ENCODE assay signal across 28 mouse cellular contexts in the genomic region with DNA sequence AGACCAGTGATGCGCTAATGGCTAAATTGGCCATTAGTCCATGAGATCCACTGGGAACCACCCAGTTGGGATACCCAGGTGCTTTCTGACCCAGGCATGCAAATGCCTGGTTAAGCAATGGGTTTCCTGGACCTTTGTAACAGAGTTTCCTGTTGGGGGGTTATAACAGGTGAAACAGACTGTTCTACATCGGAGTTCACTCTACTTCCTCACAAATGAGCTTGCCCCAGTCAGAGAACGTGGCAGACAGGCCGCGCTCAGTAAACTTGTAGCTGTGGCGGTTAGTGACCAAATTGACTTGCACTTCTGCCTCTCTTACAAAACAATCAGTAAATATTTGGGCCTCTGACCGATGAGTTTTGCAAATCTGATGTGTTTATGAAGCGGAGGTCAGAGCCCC. TPM values are rescaled to one million over a fixed set of nuclear protein-coding genes. Genes with fewer than 3 reads are reported as not detected.
DNase-seq lines count a peak whose midpoint lies in the region; ATAC-seq and TF ChIP-seq lines count a peak whose summit lies in the region.
"Had no signal": no experiment of that assay in that cellular context is flagged by ENCODE, and none has a peak within 500 bp of the region (broad histone marks: within the 10 kb centered on the region; RNA-seq: fewer than 3 reads in every experiment).

No protein-coding gene starts in this region.

- 66% methylated on average over 8 of the region's 8 CpGs for WGBS in liver, embryonic 12.5 days (ENCODE audit: insufficient replicate concordance)
- 74% methylated on average over 8 of the region's 8 CpGs for WGBS in liver, embryonic 13.5 days (ENCODE audit: insufficient replicate concordance)
- 59% methylated on average over 8 of the region's 8 CpGs for WGBS in liver, embryonic 15.5 days (ENCODE audit: insufficient replicate concordance)
- WGBS in liver, postnatal 0 days (ENCODE audit: insufficient replicate concordance): 60% methylated on average over 8 of the region's 8 CpGs
- 92% methylated on average over 8 of the region's 8 CpGs for WGBS in hindbrain, embryonic 13.5 days

- no peak for ATAC-seq in liver, embryonic 12.5 days
- peak; percentile 21; the same call in 1 of the 2 replicates for ATAC-seq in liver, embryonic 13.5 days (ENCODE audit: low read depth)
- ATAC-seq in liver, embryonic 15.5 days (ENCODE audit: insufficient read depth): peak; percentile 32; the same call in 1 of the 2 replicates
- ATAC-seq in liver, postnatal 0 days: peak; percentile 72
- no peak for ATAC-seq in hindbrain, embryonic 13.5 days (ENCODE audit: low FRiP score)
- ATAC-seq: forebrain, embryonic 14.5 days had no signal

- no peak for TF ChIP-seq CTCF in liver, postnatal 0 days (IDR thresholded peaks at IDR 0.05; ENCODE audit: low read depth)

- TF ChIP-seq EP300 in liver, postnatal 0 days (IDR thresholded peaks at IDR 0.05; ENCODE audit: low read depth): peak; percentile 83

- H3K4me2 ChIP-seq in liver, embryonic 12.5 days: no peak overlapping the region
- no peak overlapping the region for H3K4me2 ChIP-seq in liver, embryonic 13.5 days
- H3K4me2 ChIP-seq in liver, embryonic 15.5 days: no peak overlapping the region
- H3K4me2 ChIP-seq in liver, postnatal 0 days (ENCODE audit: low read depth, low read length): no peak overlapping the region
- no peak overlapping the region for H3K4me2 ChIP-seq in hindbrain, embryonic 13.5 days
- H3K4me2 ChIP-seq: embryonic facial prominence, embryonic 13.5 days; embryonic facial prominence, embryonic 15.5 days; forebrain, embryonic 12.5 days had no signal

- no peak overlapping the region for H3K9ac ChIP-seq in liver, embryonic 12.5 days
- H3K9ac ChIP-seq in liver, embryonic 13.5 days: no peak overlapping the region
- no peak overlapping the region for H3K9ac ChIP-seq in liver, embryonic 15.5 days
- H3K9ac ChIP-seq in liver, postnatal 0 days (replicated peaks): no peak overlapping the region
- H3K9ac ChIP-seq in hindbrain, embryonic 13.5 days: no peak overlapping the region
- H3K9ac ChIP-seq: embryonic facial prominence, embryonic 13.5 days; embryonic facial prominence, embryonic 15.5 days; forebrain, embryonic 12.5 days had no signal

- DNase-seq in liver: peak; percentile 16
- no peak for DNase-seq in liver, embryonic 13.5 days
- peak; percentile 66 for DNase-seq in liver, postnatal 0 days
- DNase-seq in layer of hippocampus, postnatal 10 days (ENCODE audit: low spot score in 2 of 2): no peak
- DNase-seq: adrenal gland, adult 2 months; adrenal gland, postnatal 10 days; adrenal gland, postnatal 25 days; cerebellum, adult 11 months; cerebellum, adult 18-20 months; cerebellum, adult 8-10 months; cerebellum, adult 9-11 months; cerebellum, postnatal 14 days; cerebellum, postnatal 36 days; embryo, embryonic 11 days had no signal

- no peaks in the 10 kb centered on the region for H3K4me1 ChIP-seq in liver, embryonic 12.5 days
- peaks cover 6% of the 10 kb centered on the region; the same call in 1 of the 2 replicates for H3K4me1 ChIP-seq in liver, embryonic 13.5 days (replicated peaks)
- H3K4me1 ChIP-seq in liver, embryonic 15.5 days (replicated peaks): 0 out of 2 replicates have a peak, but pooled peaks cover 2% of the 10 kb centered on the region
- H3K4me1 ChIP-seq in liver, postnatal 0 days (ENCODE audit: insufficient read depth): 0 out of 2 replicates have a peak, but pooled peaks cover 8% of the 10 kb centered on the region
- peaks cover 4% of the 10 kb centered on the region for H3K4me1 ChIP-seq in hindbrain, embryonic 13.5 days (replicated peaks)
- H3K4me1 ChIP-seq: embryonic facial prominence, embryonic 13.5 days; embryonic facial prominence, embryonic 15.5 days; forebrain, embryonic 10.5 days had no signal

- H3K4me3 ChIP-seq in liver, embryonic 12.5 days: no peak overlapping the region
- no peak overlapping the region for H3K4me3 ChIP-seq in liver, embryonic 13.5 days (replicated peaks)
- H3K4me3 ChIP-seq in liver, embryonic 15.5 days (replicated peaks): no peak overlapping the region
- no peak overlapping the region for H3K4me3 ChIP-seq in liver, postnatal 0 days (ENCODE audit: low read depth, low read length)
- no peak overlapping the region for H3K4me3 ChIP-seq in hindbrain, embryonic 13.5 days
- H3K4me3 ChIP-seq: embryonic facial prominence, embryonic 13.5 days; embryonic facial prominence, embryonic 15.5 days; erythroblast, embryonic 14.5 days; forebrain, embryonic 10.5 days; forebrain, embryonic 12.5 days had no signal

- no peaks in the 10 kb centered on the region for H3K36me3 ChIP-seq in liver, embryonic 12.5 days
- H3K36me3 ChIP-seq in liver, embryonic 13.5 days: no peaks in the 10 kb centered on the region
- H3K36me3 ChIP-seq in liver, embryonic 15.5 days (replicated peaks): no peaks in the 10 kb centered on the region
- H3K36me3 ChIP-seq in liver, postnatal 0 days (replicated peaks; ENCODE audit: insufficient read depth, low read length): no peaks in the 10 kb centered on the region
- no peaks in the 10 kb centered on the region for H3K36me3 ChIP-seq in hindbrain, embryonic 13.5 days
- H3K36me3 ChIP-seq: embryonic facial prominence, embryonic 13.5 days; embryonic facial prominence, embryonic 15.5 days; forebrain, embryonic 10.5 days; forebrain, embryonic 12.5 days had no signal

- no peak overlapping the region for H3K27ac ChIP-seq in liver, embryonic 12.5 days
- peak overlapping the region; percentile 62; the same call in 1 of the 2 replicates for H3K27ac ChIP-seq in liver, embryonic 13.5 days
- H3K27ac ChIP-seq in liver, embryonic 15.5 days (replicated peaks): peak overlapping the region; percentile 53
- peak overlapping the region; percentile 86 for H3K27ac ChIP-seq in liver, postnatal 0 days (ENCODE audit: low read depth)
- H3K27ac ChIP-seq in hindbrain, embryonic 13.5 days: no peak overlapping the region
- H3K27ac ChIP-seq: embryonic facial prominence, embryonic 13.5 days; embryonic facial prominence, embryonic 15.5 days; forebrain, embryonic 10.5 days; forebrain, embryonic 12.5 days had no signal

- H3K9me3 ChIP-seq in liver, embryonic 12.5 days (replicated peaks): no peaks in the 10 kb centered on the region
- no peaks in the 10 kb centered on the region for H3K9me3 ChIP-seq in liver, embryonic 13.5 days (replicated peaks)
- no peaks in the 10 kb centered on the region for H3K9me3 ChIP-seq in liver, embryonic 15.5 days (replicated peaks)
- H3K9me3 ChIP-seq in liver, postnatal 0 days (ENCODE audit: low read length): no peaks in the 10 kb centered on the region
- no peaks in the 10 kb centered on the region for H3K9me3 ChIP-seq in hindbrain, embryonic 13.5 days
- H3K9me3 ChIP-seq: embryonic facial prominence, embryonic 13.5 days; embryonic facial prominence, embryonic 15.5 days; forebrain, embryonic 10.5 days; forebrain, embryonic 12.5 days had no signal

- H3K27me3 ChIP-seq in liver, embryonic 12.5 days (replicated peaks): no peaks in the 10 kb centered on the region
- H3K27me3 ChIP-seq in liver, embryonic 13.5 days: no peaks in the 10 kb centered on the region
- H3K27me3 ChIP-seq in liver, embryonic 15.5 days: no peaks in the 10 kb centered on the region
- H3K27me3 ChIP-seq in liver, postnatal 0 days (ENCODE audit: insufficient read depth, low read length): no peaks in the 10 kb centered on the region
- no peaks in the 10 kb centered on the region for H3K27me3 ChIP-seq in hindbrain, embryonic 13.5 days
- H3K27me3 ChIP-seq: embryonic facial prominence, embryonic 13.5 days; embryonic facial prominence, embryonic 15.5 days had no signal

RNA-seq across cellular contexts. Expression of a gene that starts 4.5 kb away (rescaled TPM):
- polyA plus RNA-seq in liver, embryonic 12.5 days (2016; fragmentation: Nextera tagmentation; extraction: Ambion mirVana): 170 and 179 TPM in 2 replicates
- 255 and 310 TPM in 2 replicates for polyA plus RNA-seq in liver, embryonic 13.5 days (2015; fragmentation: Nextera tagmentation; extraction: Ambion mirVana)
- polyA plus RNA-seq in liver, embryonic 15.5 days (2015; fragmentation: Nextera tagmentation; extraction: Ambion mirVana): 827 and 988 TPM in 2 replicates
- polyA plus RNA-seq in liver, postnatal 0 days (2015; fragmentation: Nextera tagmentation; extraction: Ambion mirVana): 4,762 and 5,621 TPM in 2 replicates
- total RNA-seq in layer of hippocampus, postnatal 10 days (2021): not detected
- 0.71 TPM in 1 of 2 replicates, not detected in the other for polyA plus RNA-seq in hindbrain, embryonic 13.5 days (2015; fragmentation: Nextera tagmentation; extraction: Ambion mirVana)
- total RNA-seq: common myeloid progenitor, adult 5-6 weeks; MEL had no signal
- polyA plus RNA-seq: C2C12; embryonic facial prominence, embryonic 13.5 days; embryonic facial prominence, embryonic 15.5 days; erythroblast, embryonic 14.5 days; forebrain, embryonic 10.5 days; forebrain, embryonic 12.5 days; forebrain, embryonic 14.5 days had no signal

RNA-seq across cellular contexts. Expression of a gene that starts 22.8 kb away (rescaled TPM):
- 190 and 194 TPM in 2 replicates for polyA plus RNA-seq in liver, embryonic 12.5 days (2016; fragmentation: Nextera tagmentation; extraction: Ambion mirVana)
- polyA plus RNA-seq in liver, embryonic 13.5 days (2015; fragmentation: Nextera tagmentation; extraction: Ambion mirVana): 276 and 332 TPM in 2 replicates
- polyA plus RNA-seq in liver, embryonic 15.5 days (2015; fragmentation: Nextera tagmentation; extraction: Ambion mirVana): 921 and 1,132 TPM in 2 replicates
- polyA plus RNA-seq in liver, postnatal 0 days (2015; fragmentation: Nextera tagmentation; extraction: Ambion mirVana): 4,366 and 4,944 TPM in 2 replicates
- total RNA-seq in layer of hippocampus, postnatal 10 days (2021): under 1 TPM in 1 of 2 experiments, not detected in 1; 0.14 TPM
- polyA plus RNA-seq in hindbrain, embryonic 13.5 days (2015; fragmentation: Nextera tagmentation; extraction: Ambion mirVana): 0.16 TPM in 1 of 2 replicates, not detected in the other
- total RNA-seq: common myeloid progenitor, adult 5-6 weeks; ES-E14; MEL had no signal
- polyA plus RNA-seq: C2C12; embryonic facial prominence, embryonic 11.5 days; embryonic facial prominence, embryonic 13.5 days; forebrain, embryonic 10.5 days; forebrain, embryonic 12.5 days; forebrain, embryonic 14.5 days had no signal

RNA-seq across cellular contexts. Expression of a gene that starts 46.6 kb away (rescaled TPM):
- 139 and 143 TPM in 2 replicates for polyA plus RNA-seq in liver, embryonic 12.5 days (2016; fragmentation: Nextera tagmentation; extraction: Ambion mirVana)
- polyA plus RNA-seq in liver, embryonic 13.5 days (2015; fragmentation: Nextera tagmentation; extraction: Ambion mirVana): 191 and 210 TPM in 2 replicates
- polyA plus RNA-seq in liver, embryonic 15.5 days (2015; fragmentation: Nextera tagmentation; extraction: Ambion mirVana): 533 and 675 TPM in 2 replicates
- polyA plus RNA-seq in liver, postnatal 0 days (2015; fragmentation: Nextera tagmentation; extraction: Ambion mirVana): 2,723 and 3,190 TPM in 2 replicates
- total RNA-seq in layer of hippocampus, postnatal 10 days (2021): not detected
- 0.06 TPM in 1 of 2 replicates, not detected in the other for polyA plus RNA-seq in hindbrain, embryonic 13.5 days (2015; fragmentation: Nextera tagmentation; extraction: Ambion mirVana)
- total RNA-seq: adrenal gland, postnatal 25 days; common myeloid progenitor, adult 5-6 weeks; ES-E14; MEL had no signal
- polyA plus RNA-seq: C2C12; embryonic facial prominence, embryonic 13.5 days; forebrain, embryonic 10.5 days; forebrain, embryonic 12.5 days; forebrain, embryonic 14.5 days had no signal

RNA-seq across cellular contexts. Expression of a gene that starts 52.3 kb away (rescaled TPM):
- polyA plus RNA-seq in liver, embryonic 12.5 days (2016; fragmentation: Nextera tagmentation; extraction: Ambion mirVana): 66.2 and 69.4 TPM in 2 replicates
- 60.3 and 63.2 TPM in 2 replicates for polyA plus RNA-seq in liver, embryonic 13.5 days (2015; fragmentation: Nextera tagmentation; extraction: Ambion mirVana)
- polyA plus RNA-seq in liver, embryonic 15.5 days (2015; fragmentation: Nextera tagmentation; extraction: Ambion mirVana): 41.9 and 46.0 TPM in 2 replicates
- 29.6 and 29.9 TPM in 2 replicates for polyA plus RNA-seq in liver, postnatal 0 days (2015; fragmentation: Nextera tagmentation; extraction: Ambion mirVana)
- 10 to 100 TPM; 45.9 to 46.2 TPM for total RNA-seq in layer of hippocampus, postnatal 10 days (2021)
- 107 and 108 TPM in 2 replicates for polyA plus RNA-seq in hindbrain, embryonic 13.5 days (2015; fragmentation: Nextera tagmentation; extraction: Ambion mirVana)

Comparison
In these comparisons a context has a peak if more than half of its experiments do, and no peak if none do; other contexts are left out.
1. DNase-seq: peak in liver (single experiment) and liver, postnatal 0 days (single experiment); none in liver, embryonic 13.5 days (single experiment) and layer of hippocampus, postnatal 10 days (0 of 2).
2. ATAC-seq: peak in liver, embryonic 13.5 days (single experiment), liver, embryonic 15.5 days (single experiment) and liver, postnatal 0 days (single experiment); none in liver, embryonic 12.5 days (single experiment) and hindbrain, embryonic 13.5 days (single experiment).
3. H3K27ac ChIP-seq: peak in liver, embryonic 13.5 days (single experiment), liver, embryonic 15.5 days (single experiment) and liver, postnatal 0 days (single experiment); none in liver, embryonic 12.5 days (single experiment) and hindbrain, embryonic 13.5 days (single experiment).
4. RNA of a gene that starts 4.5 kb away (polyA plus RNA-seq): 4,762 to 5,621 TPM in liver, postnatal 0 days, 827 to 988 TPM in liver, embryonic 15.5 days, 255 to 310 TPM in liver, embryonic 13.5 days and 170 to 179 TPM in liver, embryonic 12.5 days; 0.71 TPM in hindbrain, embryonic 13.5 days; every median in the first group is over 10 times any median in the second.
5. RNA of a gene that starts 22.8 kb away (polyA plus RNA-seq): 4,366 to 4,944 TPM in liver, postnatal 0 days, 921 to 1,132 TPM in liver, embryonic 15.5 days, 276 to 332 TPM in liver, embryonic 13.5 days and 190 to 194 TPM in liver, embryonic 12.5 days; 0.16 TPM in hindbrain, embryonic 13.5 days; every median in the first group is over 100 times any median in the second.
6. RNA of a gene that starts 46.6 kb away (polyA plus RNA-seq): 2,723 to 3,190 TPM in liver, postnatal 0 days, 533 to 675 TPM in liver, embryonic 15.5 days, 191 to 210 TPM in liver, embryonic 13.5 days and 139 to 143 TPM in liver, embryonic 12.5 days; 0.06 TPM in hindbrain, embryonic 13.5 days; every median in the first group is over 100 times any median in the second.